Mouse (Mus musculus) limb, embryonic 14.5 days (tissue): ENCODE measurements around the gene Mctp2. TPM values are rescaled to one million over a fixed set of nuclear protein-coding genes. Genes with fewer than 3 reads are reported as not detected.
A peak's percentile ranks its signal among the peaks of the same experiment; 100 is the strongest.

Source experiments
- ATAC-seq: fragments of 200-750 bp; cut with Nextera tagmentation; 2 replicates; pipeline ENCODE4 v1.8.0; 2017; ENCODE audit warnings: low read depth, moderate number of reproducible peaks, moderate TSS enrichment; ENCODE audit not compliant: low FRiP score
- DNase-seq: peaks from one replicate; pipeline ENCODE4 v3.0.0-alpha.2; 2015; ENCODE audit warnings: low spot score
- H3K27ac ChIP-seq: fragments of 300-500 bp; sonication (generic); replicated peaks from 2 replicates; pipeline ENCODE4 v1.5.1; 2014; ENCODE audit warnings: low read depth, mild to moderate bottlenecking, low read length, moderate library complexity, mixed read lengths
- H3K27me3 ChIP-seq: fragments of 300-500 bp; sonication (generic); 2 replicates; pipeline ENCODE4 v1.6.1; 2014; ENCODE audit warnings: low read length, mixed read lengths; ENCODE audit not compliant: control insufficient read depth, insufficient read depth
- H3K36me3 ChIP-seq: fragments of 300-500 bp; sonication (generic); 2 replicates; pipeline ENCODE4 v1.6.1; 2014; ENCODE audit warnings: mild to moderate bottlenecking, low read length, moderate library complexity, mixed read lengths; ENCODE audit not compliant: control insufficient read depth, insufficient read depth
- H3K4me1 ChIP-seq: fragments of 300-500 bp; sonication (generic); 2 replicates; pipeline ENCODE4 v1.6.1; 2014; ENCODE audit warnings: antibody characterized with exemption, low read length, mixed read lengths; ENCODE audit not compliant: control insufficient read depth, insufficient read depth
- H3K4me2 ChIP-seq: fragments of 300-500 bp; sonication (generic); replicated peaks from 2 replicates; pipeline ENCODE4 v1.6.1; 2014; ENCODE audit warnings: low read depth, mild to moderate bottlenecking, low read length, moderate library complexity; ENCODE audit not compliant: severe bottlenecking
- H3K4me3 ChIP-seq: fragments of 300-500 bp; sonication (generic); replicated peaks from 2 replicates; pipeline ENCODE4 v1.5.1; 2014; ENCODE audit warnings: low read length
- H3K9ac ChIP-seq: fragments of 300-500 bp; sonication (generic); 2 replicates; pipeline ENCODE4 v1.6.1; 2014; ENCODE audit warnings: mild to moderate bottlenecking, low read depth, low read length, moderate library complexity; ENCODE audit not compliant: severe bottlenecking
- H3K9me3 ChIP-seq: fragments of 300-500 bp; sonication (generic); 2 replicates; pipeline ENCODE4 v1.6.1; 2016; ENCODE audit warnings: low read length; ENCODE audit not compliant: control insufficient read depth
- POLR2A ChIP-seq: fragments of 200-500 bp; IDR thresholded peaks from 2 replicates; pipeline ENCODE4 v1.8.0; 2012; ENCODE audit warnings: inconsistent platforms, mild to moderate bottlenecking, moderate library complexity, borderline replicate concordance; ENCODE audit not compliant: insufficient read depth, insufficient read length; ENCODE audit errors: extremely low read depth
- WGBS: fragments of 180-500 bp; shearing (Covaris S2); extraction: QIAGEN DNeasy Blood & Tissue Kit; methylation state at CpG from one replicate; pipeline ENCODE4 v1.1.7; 2014; 5-methylcytosine and 5-hydroxymethylcytosine counted together
- polyA plus RNA-seq, 2 experiments: library from polyadenylated mRNA; depleted of rRNA in 1 of 2; stranded (reverse) in 1 of 2; unstranded in 1 of 2; fragments of >200 nt; fragmentation: Nextera tagmentation in 1 of 2; extraction: Ambion mirVana in 1 of 2; gene quantifications; 2 replicates each; pipeline versions ENCODE4 v1.2.1 to v1.2.3; 2012 to 2014

Mctp2 gene
- polyA plus RNA-seq, 2 experiments = 0.47 to 0.89 TPM

- ATAC-seq (no peak), DNase-seq (no peak)
- H3K4me2 ChIP-seq = no peak overlapping the region
- no peak overlapping the region for H3K4me3 ChIP-seq
- no peak overlapping the region for H3K27ac ChIP-seq
- TF ChIP-seq POLR2A = no peak
- H3K4me1 ChIP-seq = no peaks in the 10 kb centered on the region
- no peak overlapping the region for H3K9ac ChIP-seq
- no peaks in the 10 kb centered on the region for H3K36me3 ChIP-seq
- H3K9me3 ChIP-seq = no peaks in the 10 kb centered on the region
- WGBS = 43% methylated on average over 13 of the region's 13 CpGs
- H3K27me3 ChIP-seq = no peaks in the 10 kb centered on the region
Measured at GRCm38 (mm10) chr7:72165726-72166701, 140.4 kb downstream of the Mctp2 start.

GRCm38 (mm10) chr7:72162256-72162655 lies 144.2 kb downstream of the Mctp2 start:
- no peak for DNase-seq
- Histone ChIP-seq H3K4me3 (no peak overlapping the region), H3K36me3 (no peaks in the 10 kb centered on the region), H3K27ac (no peak overlapping the region), H3K9me3 (no peaks in the 10 kb centered on the region), H3K9ac (no peak overlapping the region), H3K4me2 (no peak overlapping the region), H3K4me1 (no peaks in the 10 kb centered on the region), H3K27me3 (no peaks in the 10 kb centered on the region)
- TF ChIP-seq POLR2A = no peak
- no peak for ATAC-seq
- WGBS = 45% methylated on average over 1 of the region's 1 CpGs

GRCm38 (mm10) chr7:72159513-72160063 lies 146.8 kb downstream of the Mctp2 start:
- 60% methylated on average over 4 of the region's 4 CpGs for WGBS
- H3K9me3 ChIP-seq = no peaks in the 10 kb centered on the region
- no peaks in the 10 kb centered on the region for H3K27me3 ChIP-seq
- DNase-seq (no peak), ATAC-seq (no peak)
- no peak for TF ChIP-seq POLR2A
- no peaks in the 10 kb centered on the region for H3K36me3 ChIP-seq
- H3K9ac ChIP-seq = no peak overlapping the region
- no peak overlapping the region for H3K4me3 ChIP-seq
- H3K4me2 ChIP-seq = no peak overlapping the region
- no peak overlapping the region for H3K27ac ChIP-seq
- no peaks in the 10 kb centered on the region for H3K4me1 ChIP-seq

- H3K36me3 ChIP-seq = no peaks in the 10 kb centered on the region
- ATAC-seq (no peak), DNase-seq (no peak)
Measured at GRCm38 (mm10) chr7:72150799-72151708, 155.4 kb downstream of the Mctp2 start.

GRCm38 (mm10) chr7:72149073-72149472 lies 157.3 kb downstream of the Mctp2 start:
- Histone ChIP-seq H3K36me3 (no peaks in the 10 kb centered on the region), H3K9me3 (no peaks in the 10 kb centered on the region), H3K4me2 (no peak overlapping the region), H3K27ac (no peak overlapping the region), H3K4me3 (no peak overlapping the region), H3K4me1 (peaks cover 5% of the 10 kb centered on the region), H3K9ac (no peak overlapping the region), H3K27me3 (0 out of 2 replicates have a peak, but pooled peaks cover 4% of the 10 kb centered on the region)
- ATAC-seq (no peak), DNase-seq (peak; percentile 56)
- 19% methylated on average over 3 of the region's 3 CpGs for WGBS
- no peak for TF ChIP-seq POLR2A

More at GRCm38 (mm10) chr7:72150799-72151708, 155.4 kb downstream of the Mctp2 start:
- TF ChIP-seq POLR2A = no peak
- Histone ChIP-seq H3K4me1 (no peaks in the 10 kb centered on the region), H3K9me3 (no peaks in the 10 kb centered on the region), H3K4me3 (no peak overlapping the region), H3K9ac (no peak overlapping the region), H3K4me2 (no peak overlapping the region), H3K27me3 (no peaks in the 10 kb centered on the region), H3K27ac (no peak overlapping the region)
- WGBS = 25% methylated on average over 7 of the region's 7 CpGs
